Mouse (Mus musculus) heart, postnatal 36 days (tissue): ENCODE measurements around the gene Chst4. TPM values are rescaled to one million over a fixed set of nuclear protein-coding genes. Genes with fewer than 3 reads are reported as not detected.

Experiments used
- DNase-seq, 2 experiments: peaks; one replicate each; pipeline ENCODE4 v3.0.0; 2021 to 2022
- intact Hi-C: fragments of 180-260 bp; cut with DNase I; formaldehyde crosslinking; loops from one replicate; pipeline ENCODE4 v1.15.1; 2025
- total RNA-seq, 2 experiments: library from RNA; stranded (reverse); gene quantifications; 2 replicates each; pipeline ENCODE4 v1.2.3; 2021

The Chst4 gene
- total RNA-seq, 2 experiments from 2014 or later = 3.3 to 7.0 TPM

- no peak for DNase-seq
- intact Hi-C loops = no loop called here
Measured at GRCm38 (mm10) chr8:110008228-110008994, 31.1 kb downstream of the Chst4 start.

- intact Hi-C loops = no loop called here
- DNase-seq = no peak
Measured at GRCm38 (mm10) chr8:110006312-110007023, 33.1 kb downstream of the Chst4 start.

GRCm38 (mm10) chr8:110004300-110004699 is 35.2 kb downstream of the Chst4 start:
- no peak for DNase-seq
- intact Hi-C loops = no loop called here

GRCm38 (mm10) chr8:110002953-110003352 is 36.6 kb downstream of the Chst4 start:
- intact Hi-C loops = no loop called here
- DNase-seq = no peak

GRCm38 (mm10) chr8:109999974-110000373 is 39.6 kb downstream of the Chst4 start:
- DNase-seq = no peak
- intact Hi-C loops = no loop called here

- intact Hi-C loops = no loop called here
- DNase-seq = no peak
Measured at GRCm38 (mm10) chr8:109998066-109998465, 41.5 kb downstream of the Chst4 start.

- no peak for DNase-seq
- intact Hi-C loops = no loop called here
Measured at GRCm38 (mm10) chr8:109997381-109997780, 42.2 kb downstream of the Chst4 start.

- no peak for DNase-seq
- intact Hi-C loops = no loop called here
Measured at GRCm38 (mm10) chr8:109992951-109993350, 46.6 kb downstream of the Chst4 start.

- intact Hi-C loops = no loop called here
- DNase-seq = no peak
Measured at GRCm38 (mm10) chr8:109992166-109992565, 47.4 kb downstream of the Chst4 start.

GRCm38 (mm10) chr8:109990224-109990623 is 49.3 kb downstream of the Chst4 start, which contains the start of gene Tat:
Gene Tat, plus strand, starts transcription at chr8:109990437.
- intact Hi-C loops = no loop called here
- no peak for DNase-seq

- no peak for DNase-seq
- intact Hi-C loops = no loop called here
Measured at GRCm38 (mm10) chr8:109989151-109989550, 50.4 kb downstream of the Chst4 start.

GRCm38 (mm10) chr8:109987776-109988175 is 51.8 kb downstream of the Chst4 start:
- no peak for DNase-seq
- intact Hi-C loops = no loop called here

- no peak for DNase-seq
- intact Hi-C loops = no loop called here
Measured at GRCm38 (mm10) chr8:109986384-109986783, 53.2 kb downstream of the Chst4 start.

GRCm38 (mm10) chr8:109983944-109984343 is 55.6 kb downstream of the Chst4 start:
- DNase-seq = no peak
- intact Hi-C loops = no loop called here

GRCm38 (mm10) chr8:109982386-109983105 is 57.0 kb downstream of the Chst4 start:
- intact Hi-C loops = no loop called here
- DNase-seq = no peak

GRCm38 (mm10) chr8:109979339-109979738 is 60.2 kb downstream of the Chst4 start:
- intact Hi-C loops = no loop called here
- DNase-seq = no peak

Other genes starting within 250 kb of the Chst4 start
- 1 to 10 TPM; 4.8 to 5.5 TPM for gene Phlpp2, start 171.2 kb downstream of the Chst4 start, total RNA-seq
- under 1 TPM; 0.14 to 0.19 TPM for gene Marveld3, start 77.5 kb downstream of the Chst4 start, total RNA-seq
- 1 to 10 TPM in 1 of 2 experiments, under 1 TPM in 1; 0.38 to 1.3 TPM for gene Tat, start 49.3 kb downstream of the Chst4 start, total RNA-seq
- gene Zfp612, start 40.0 kb upstream of the Chst4 start, total RNA-seq = 1 to 10 TPM; 6.9 to 8.8 TPM
- gene Gm21964, start 61.5 kb upstream of the Chst4 start, total RNA-seq = not detected
- not detected for gene Gm17720, start 63.0 kb upstream of the Chst4 start, total RNA-seq
- not detected for gene Calb2, start 128.5 kb upstream of the Chst4 start, total RNA-seq
- gene Cmtr2, start 175.9 kb upstream of the Chst4 start, total RNA-seq = 1 to 10 TPM; 2.0 to 2.9 TPM
- under 1 TPM; 0.14 to 0.17 TPM for gene Hydin, start 227.2 kb upstream of the Chst4 start, total RNA-seq